Mouse (Mus musculus): Measurements from ENCODE around the gene Gm3776. TPM values are rescaled to one million over a fixed set of nuclear protein-coding genes. Genes with fewer than 3 reads are reported as not detected.
"Not testable (repeated sequence)": the region's sequence is repeated elsewhere in the genome, so short reads cannot be mapped to it uniquely, and the experiment has no call there.

Gene Gm3776
- polyA plus RNA-seq, 1 experiment from 2014 or later: not detected

GRCm38 (mm10) chr9:78299143-78299542 is 42.2 kb downstream of the Gm3776 start:
- H3K27ac ChIP-seq; H3K4me3 ChIP-seq; H3K27me3 ChIP-seq (ENCODE audit: insufficient read depth, poor library complexity, severe bottlenecking); H3K4me1 ChIP-seq (replicated peaks); DNase-seq (ENCODE audit: low spot score); H3K36me3 ChIP-seq; H3K9me3 ChIP-seq: not testable (repeated sequence)
- 63% methylated on average over 1 of the region's 1 CpGs for WGBS

GRCm38 (mm10) chr9:78308122-78308521 is 51.2 kb downstream of the Gm3776 start:
- not testable (repeated sequence) for H3K36me3 ChIP-seq; H3K4me1 ChIP-seq (replicated peaks); H3K27ac ChIP-seq; DNase-seq (ENCODE audit: low spot score); H3K9me3 ChIP-seq; H3K4me3 ChIP-seq; H3K27me3 ChIP-seq (ENCODE audit: insufficient read depth, poor library complexity, severe bottlenecking)
- 92% methylated on average over 3 of the region's 3 CpGs for WGBS

GRCm38 (mm10) chr9:78314696-78315095 is 57.8 kb downstream of the Gm3776 start, which contains the start of gene Omt2a:
TSS of gene Omt2a (minus strand) at chr9:78314796.
- no peak for DNase-seq (ENCODE audit: low spot score)
- 75% methylated on average over 2 of the region's 2 CpGs for WGBS

More at GRCm38 (mm10) chr9:78314696-78315095, 57.8 kb downstream of the Gm3776 start, which contains the start of gene Omt2a:
- Histone ChIP-seq H3K9me3 (no peaks in the 10 kb centered on the region), H3K27ac (no peak within 1 kb of the TSS), H3K4me1 (replicated peaks) (no peaks in the 10 kb centered on the region), H3K4me3 (no peak within 1 kb of the TSS), H3K27me3 (ENCODE audit: insufficient read depth, poor library complexity, severe bottlenecking) (no peaks in the 10 kb centered on the region), H3K36me3 (no peaks in the 10 kb centered on the region)

Other genes starting within 250 kb of the Gm3776 start
- gene Gcm1, start 205.2 kb upstream of the Gm3776 start, polyA plus RNA-seq (2016; fragmentation: Nextera tagmentation; extraction: Ambion mirVana): 0.21 TPM in 1 of 2 replicates, not detected in the other
- gene Fbxo9, start 148.1 kb upstream of the Gm3776 start, polyA plus RNA-seq (2016; fragmentation: Nextera tagmentation; extraction: Ambion mirVana): 25.0 and 27.8 TPM in 2 replicates
- 37.7 and 39.1 TPM in 2 replicates for gene Ick, start 147.9 kb upstream of the Gm3776 start, polyA plus RNA-seq (2016; fragmentation: Nextera tagmentation; extraction: Ambion mirVana)
- gene Gsta4, start 74.4 kb upstream of the Gm3776 start, polyA plus RNA-seq (2016; fragmentation: Nextera tagmentation; extraction: Ambion mirVana): 58.1 and 60.9 TPM in 2 replicates
- not detected in 2 replicates for gene Gsta1, start 26.5 kb upstream of the Gm3776 start, polyA plus RNA-seq (2016; fragmentation: Nextera tagmentation; extraction: Ambion mirVana)
- gene Gm10639, start 32.8 kb downstream of the Gm3776 start, polyA plus RNA-seq (2016; fragmentation: Nextera tagmentation; extraction: Ambion mirVana): not detected in 2 replicates
- not detected in 2 replicates for gene Omt2a, start 57.7 kb downstream of the Gm3776 start, polyA plus RNA-seq (2016; fragmentation: Nextera tagmentation; extraction: Ambion mirVana)
- not detected in 2 replicates for gene Omt2b, start 70.5 kb downstream of the Gm3776 start, polyA plus RNA-seq (2016; fragmentation: Nextera tagmentation; extraction: Ambion mirVana)
- gene Gsta2, start 98.7 kb downstream of the Gm3776 start, polyA plus RNA-seq (2016; fragmentation: Nextera tagmentation; extraction: Ambion mirVana): not detected in 2 replicates
- gene Dppa5a, start 111.0 kb downstream of the Gm3776 start, polyA plus RNA-seq (2016; fragmentation: Nextera tagmentation; extraction: Ambion mirVana): 0.37 and 0.54 TPM in 2 replicates
- 1.6 and 2.8 TPM in 2 replicates for gene Ooep, start 121.6 kb downstream of the Gm3776 start, polyA plus RNA-seq (2016; fragmentation: Nextera tagmentation; extraction: Ambion mirVana)
- 0.10 and 0.21 TPM in 2 replicates for gene Ddx43, start 138.6 kb downstream of the Gm3776 start, polyA plus RNA-seq (2016; fragmentation: Nextera tagmentation; extraction: Ambion mirVana)
- 0.20 and 0.46 TPM in 2 replicates for gene Cgas, start 186.1 kb downstream of the Gm3776 start, polyA plus RNA-seq (2016; fragmentation: Nextera tagmentation; extraction: Ambion mirVana)
- 22.6 and 25.1 TPM in 2 replicates for gene Mto1, start 191.1 kb downstream of the Gm3776 start, polyA plus RNA-seq (2016; fragmentation: Nextera tagmentation; extraction: Ambion mirVana)
- gene Gm17324, start 191.7 kb downstream of the Gm3776 start, polyA plus RNA-seq (2016; fragmentation: Nextera tagmentation; extraction: Ambion mirVana): 0.55 and 0.68 TPM in 2 replicates
- 3,168 and 3,706 TPM in 2 replicates for gene Eef1a1, start 232.0 kb downstream of the Gm3776 start, polyA plus RNA-seq (2016; fragmentation: Nextera tagmentation; extraction: Ambion mirVana)